Mouse (Mus musculus) neural tube, embryonic 10.5 days (tissue): ENCODE measurements around the gene Amy2a1.
"Not testable (repeated sequence)": the region's sequence is repeated elsewhere in the genome, so short reads cannot be mapped to it uniquely, and the experiment has no call there.

ENCODE experiments used
- DNase-seq: peaks from one replicate; pipeline ENCODE4 v3.0.0-alpha.2; 2017; ENCODE audit warnings: low spot score; ENCODE audit errors: extremely low spot score

Gene Amy2a1

DNA sequence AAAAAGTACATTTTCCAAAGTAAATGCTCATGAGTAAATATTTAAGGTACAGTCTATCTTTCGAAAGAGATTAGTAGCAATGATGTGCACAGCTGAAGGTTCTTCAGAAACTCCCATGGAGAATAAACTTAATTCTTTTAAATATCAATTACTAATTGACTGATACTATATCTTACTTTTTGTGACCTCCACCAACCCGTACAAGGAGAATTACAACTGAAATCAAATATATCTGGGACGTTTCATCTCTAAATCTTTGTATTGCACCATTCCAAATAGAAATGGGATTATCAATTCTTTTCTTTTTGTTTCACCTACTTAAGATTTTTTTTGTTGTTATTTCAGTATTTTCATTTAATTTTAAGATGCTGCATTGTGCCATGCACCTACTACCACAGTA, at the start of gene Amy2a1:
Gene Amy2a1, minus strand, starts transcription at position 101 of the 400 bp plus-strand sequence.
- not testable (repeated sequence) for DNase-seq

DNA sequence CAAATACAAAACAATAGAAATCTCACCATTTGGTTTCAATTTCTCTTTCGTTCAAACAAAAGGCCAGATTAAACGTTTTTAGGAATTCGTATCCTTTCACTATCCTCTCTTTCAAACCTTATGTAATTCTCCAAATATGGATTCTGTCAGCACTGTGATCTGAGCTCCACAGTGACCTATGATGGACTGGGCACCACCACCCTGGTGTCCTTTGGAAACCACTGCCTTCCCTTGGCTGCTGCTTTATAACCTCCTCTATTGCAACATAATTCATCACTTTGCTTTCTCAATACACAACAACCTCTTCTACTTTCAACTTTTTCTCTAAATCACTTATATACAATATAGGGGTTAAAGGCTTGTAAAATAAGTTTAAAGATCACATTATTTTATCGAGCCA, 42.4 kb upstream of the Amy2a1 start:
- no peak for DNase-seq

DNA sequence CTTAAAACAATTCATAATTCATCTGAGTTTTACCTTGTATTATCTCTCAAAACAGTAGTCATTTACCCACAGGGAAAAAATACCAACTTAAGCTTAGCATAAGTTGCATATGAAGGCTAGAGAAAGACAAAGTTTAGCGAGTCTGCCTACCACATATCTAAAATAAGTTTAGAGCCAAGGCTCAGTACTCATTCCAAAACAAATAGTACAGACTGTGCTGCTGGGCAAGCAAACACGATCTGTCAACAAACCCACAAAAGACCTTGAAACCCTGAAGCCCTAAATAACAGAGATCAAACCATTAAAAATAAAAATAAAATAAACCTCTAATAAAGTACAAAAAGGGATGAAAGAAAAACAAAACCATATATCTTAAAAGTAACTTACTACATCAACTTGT, 41.9 kb upstream of the Amy2a1 start:
- no peak for DNase-seq

DNA sequence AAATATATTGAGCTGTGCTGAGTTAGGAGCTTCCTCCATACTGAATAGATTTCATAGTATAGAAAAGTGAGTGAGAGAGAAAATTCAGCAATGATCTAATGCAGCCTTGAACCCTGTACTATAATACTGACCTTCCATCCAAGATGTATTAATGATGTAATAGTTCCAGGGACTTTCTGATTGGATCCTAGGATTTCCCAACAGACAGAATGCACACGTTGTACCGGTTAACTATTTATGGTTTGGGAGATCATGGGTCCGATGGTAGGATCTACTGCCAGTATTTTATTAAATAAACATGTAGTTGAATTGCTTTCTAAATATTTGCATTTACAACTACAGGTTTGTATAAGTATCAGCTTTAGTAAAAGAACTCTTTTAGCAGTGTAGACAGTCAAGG, 39.9 kb upstream of the Amy2a1 start:
- DNase-seq = no peak

DNA sequence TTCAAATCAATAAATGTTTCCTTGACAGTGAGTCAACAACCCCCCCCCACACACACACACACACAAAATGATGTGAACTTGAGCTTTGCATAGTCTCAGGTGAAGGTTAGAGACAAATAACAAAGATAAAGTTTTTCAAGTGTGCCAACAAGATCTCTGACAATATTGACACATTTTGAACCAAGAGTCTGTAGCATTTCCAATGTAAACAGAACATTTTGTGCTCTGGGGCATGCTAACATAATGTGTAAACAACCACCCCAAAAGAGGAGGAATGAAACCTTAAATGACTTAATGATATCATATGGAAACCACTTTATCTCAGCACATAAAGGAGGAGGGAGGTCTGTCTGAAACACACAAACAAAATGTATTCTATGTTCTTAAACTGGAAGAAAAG, 7.5 kb upstream of the Amy2a1 start:
- no peak for DNase-seq
